Mouse (Mus musculus) bone marrow, adult 2 months (tissue): Measurements from ENCODE around the gene Sfswap.

Experiments used
- CTCF ChIP-seq: fragments of 200-500 bp; IDR thresholded peaks from 2 replicates; pipeline ENCODE4 v1.5.1; 2011; ENCODE audit warnings: low read length, control low read depth; ENCODE audit not compliant: control insufficient read depth, insufficient read depth
- POLR2A ChIP-seq: fragments of 200-500 bp; IDR thresholded peaks from 2 replicates; pipeline ENCODE4 v1.6.1; 2011; ENCODE audit warnings: low read depth, mild to moderate bottlenecking, control low read depth, low read length, borderline replicate concordance; ENCODE audit not compliant: control insufficient read depth

- TF ChIP-seq POLR2A (no peak), CTCF (no peak)
These were observed 42.5 kb upstream of the Sfswap start for GRCm38 (mm10) chr5:129458541-129458940.
